Mouse (Mus musculus) spleen, postnatal 14 days (tissue): Measurements from ENCODE around the gene Lin9.
"Not testable (repeated sequence)": the region's sequence is repeated elsewhere in the genome, so short reads cannot be mapped to it uniquely, and the experiment has no call there.

Experiments
- DNase-seq, 2 experiments: peaks; one replicate each; pipeline ENCODE4 v3.0.0; 2021 to 2022; ENCODE audit warnings: low spot score in 2 of 2

Gene Lin9

DNA sequence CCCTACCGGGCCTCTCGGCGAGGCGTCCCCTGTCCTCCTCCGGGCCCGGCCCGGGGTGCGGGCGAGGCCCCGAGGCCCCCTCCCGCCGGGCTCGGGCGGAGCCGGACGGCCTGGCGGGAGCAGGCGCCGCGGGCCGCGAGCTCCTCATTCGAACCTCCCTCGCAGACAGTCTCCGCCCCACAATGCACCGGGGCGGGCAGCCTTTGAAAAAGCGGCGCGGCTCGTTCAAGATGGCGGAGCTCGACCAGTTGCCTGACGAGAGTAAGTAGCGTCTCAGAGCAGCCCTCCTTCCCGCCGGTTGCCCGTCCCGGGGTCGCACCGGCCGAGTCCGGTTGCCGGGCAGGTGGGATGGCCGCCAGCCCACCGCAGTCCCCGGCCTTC, at the start of gene Lin9:
Lin9 (plus strand) TSS at position 14 of the 381 bp plus-strand sequence.
- peak; percentile 89 to 92 for DNase-seq

DNA sequence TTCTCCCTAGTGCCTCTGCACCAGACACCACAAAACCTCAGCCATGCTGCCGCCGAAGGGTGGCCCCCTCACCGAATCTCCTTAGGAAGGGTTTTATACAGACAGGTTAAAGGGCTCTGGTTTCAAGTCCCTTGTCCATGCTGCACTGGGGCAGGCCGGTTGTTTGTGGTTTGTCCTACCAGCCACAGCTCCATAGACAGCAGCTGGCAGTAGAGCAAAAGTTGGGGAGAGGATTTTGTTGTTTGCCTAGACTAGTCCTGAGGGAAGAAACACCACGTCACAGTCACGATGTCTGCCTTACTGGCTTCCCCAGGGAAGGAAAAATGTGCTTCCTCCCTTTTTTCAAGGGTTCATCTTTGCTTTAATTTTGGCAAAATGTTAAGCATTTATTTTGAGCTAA, 40.4 kb upstream of the Lin9 start:
- DNase-seq: no peak

DNA sequence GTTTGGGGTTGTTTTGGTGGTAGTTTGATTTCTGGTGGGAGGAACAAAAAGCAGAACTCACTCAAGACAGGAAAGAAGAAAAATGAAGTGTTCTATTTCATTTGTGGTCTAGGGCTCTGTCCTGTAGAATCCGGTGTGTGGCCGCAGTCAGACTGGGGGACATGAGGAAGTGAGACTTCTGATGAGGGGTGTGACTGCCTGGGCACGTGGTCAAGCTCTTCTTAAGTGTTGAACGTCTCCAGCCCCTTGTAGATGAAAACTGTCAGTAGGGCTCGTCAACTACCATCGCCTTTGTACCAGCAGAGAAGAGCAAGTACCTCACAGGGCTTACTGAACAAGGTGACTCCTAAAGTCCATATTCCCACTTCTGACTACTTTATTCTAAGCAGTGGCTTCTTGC, 39.1 kb upstream of the Lin9 start:
- peak in 1 of 2 experiments; percentile 27 for DNase-seq

DNA sequence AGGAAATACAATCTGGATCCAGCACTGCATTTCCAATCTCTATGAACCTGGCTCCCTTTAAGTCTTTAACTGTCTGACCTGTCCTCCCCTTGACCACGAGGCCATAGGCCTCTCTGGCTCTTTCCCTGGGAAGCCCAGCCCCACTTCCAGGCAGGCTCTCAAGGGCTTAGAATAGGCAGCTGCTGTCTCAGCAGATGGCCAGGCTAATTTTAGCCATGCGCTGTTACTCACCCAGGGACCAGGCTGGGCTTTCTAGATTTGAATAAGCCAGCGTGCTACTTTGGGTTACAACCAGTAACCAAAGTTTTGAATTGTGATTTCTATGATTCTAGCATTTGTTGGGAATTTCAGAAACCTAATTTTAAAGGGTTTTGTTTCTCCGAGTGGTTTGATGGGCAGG, 36.4 kb upstream of the Lin9 start:
- peak in 1 of 2 experiments; percentile 21 for DNase-seq

DNA sequence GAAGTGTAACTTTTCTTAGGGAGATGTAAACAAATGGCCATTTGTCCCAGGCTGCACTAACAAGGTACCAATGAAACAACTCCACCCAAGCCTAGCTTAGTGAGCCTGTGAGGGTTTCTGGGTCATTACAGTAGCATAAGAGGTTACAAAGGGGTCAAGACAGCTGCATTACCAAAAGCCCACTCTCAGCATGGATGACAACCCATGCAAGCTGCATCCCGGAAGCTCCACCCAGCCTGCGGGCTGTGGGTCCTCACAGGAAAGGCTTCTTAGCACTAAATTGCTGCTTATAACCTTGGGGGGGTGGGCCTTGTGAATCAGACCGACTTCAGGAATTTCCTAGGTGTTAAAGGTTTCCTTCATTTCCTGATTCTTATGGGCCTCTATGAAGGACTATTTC, 34.8 kb upstream of the Lin9 start:
- no peak for DNase-seq

DNA sequence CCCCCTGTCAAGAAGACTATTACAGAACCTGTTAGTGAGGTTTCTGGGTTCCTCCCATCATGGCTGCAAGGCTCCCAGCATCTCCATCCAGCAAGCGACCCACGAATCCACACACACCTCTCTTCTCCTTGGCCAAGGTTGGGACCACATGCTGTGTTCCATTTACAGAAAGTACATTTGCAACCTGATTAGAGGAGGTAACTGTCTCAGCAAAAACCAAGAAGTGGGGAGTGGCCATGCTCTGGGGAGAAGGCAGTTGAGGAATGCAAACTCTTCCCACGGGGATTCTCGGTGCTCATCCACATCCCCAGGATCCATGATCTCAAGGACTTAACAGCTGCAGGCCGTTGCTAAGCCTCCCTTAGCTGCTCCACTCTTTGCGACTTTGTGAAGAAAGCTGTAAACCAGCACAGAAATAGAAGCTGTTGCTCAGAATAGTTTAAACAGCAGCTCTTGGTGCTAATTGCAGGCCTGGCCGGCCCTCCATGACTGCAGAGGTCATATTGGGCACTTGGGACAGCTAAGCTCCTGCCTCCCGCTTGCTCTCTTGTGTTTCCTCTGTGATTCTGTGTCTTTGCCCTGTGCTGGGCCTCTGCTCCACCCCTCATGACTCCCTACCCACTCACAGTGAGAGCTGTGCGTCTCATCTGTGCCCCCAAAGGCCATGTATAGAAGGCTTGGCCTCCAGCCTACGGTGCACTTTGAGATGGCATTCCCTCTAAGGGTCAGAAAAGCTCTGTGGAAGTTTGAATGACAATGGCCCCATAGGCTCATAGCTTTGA, 34.0 kb upstream of the Lin9 start:
- DNase-seq: no peak

DNA sequence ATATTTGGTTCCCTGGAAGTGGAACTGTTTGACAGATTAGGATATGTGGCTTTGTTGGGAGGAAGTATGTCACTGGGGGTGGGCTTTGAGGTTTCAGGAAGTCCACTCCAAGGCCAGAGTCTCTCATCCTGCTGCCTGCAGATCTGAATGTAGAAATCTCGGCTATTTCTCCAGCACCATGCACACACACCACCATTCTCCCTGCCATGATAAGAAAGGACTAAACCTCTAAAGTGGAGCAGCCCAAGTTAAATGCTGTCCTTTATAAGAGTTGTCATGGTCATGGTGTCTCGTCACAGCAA, 33.4 kb upstream of the Lin9 start:
- DNase-seq: no peak

DNA sequence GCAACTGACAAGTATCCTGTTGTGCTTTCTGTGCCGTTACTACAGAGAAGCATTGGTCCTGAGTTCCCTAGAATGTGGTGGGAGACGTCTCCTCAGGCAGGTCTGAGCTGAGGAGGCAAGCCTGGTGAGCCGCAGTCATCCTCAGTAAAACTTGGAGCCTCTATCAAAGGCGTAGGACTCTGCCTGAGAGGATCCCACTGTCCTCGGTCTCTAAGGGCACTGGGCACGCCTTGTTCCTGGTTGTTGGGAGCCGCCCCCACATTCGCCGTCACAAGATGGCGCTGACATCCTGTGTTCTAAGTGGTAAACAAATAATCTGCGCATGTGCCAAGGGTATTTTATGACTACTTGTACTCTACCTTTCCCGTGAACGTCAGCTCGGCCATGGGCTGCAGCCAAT, 29.1 kb upstream of the Lin9 start:
- not testable (repeated sequence) for DNase-seq

DNA sequence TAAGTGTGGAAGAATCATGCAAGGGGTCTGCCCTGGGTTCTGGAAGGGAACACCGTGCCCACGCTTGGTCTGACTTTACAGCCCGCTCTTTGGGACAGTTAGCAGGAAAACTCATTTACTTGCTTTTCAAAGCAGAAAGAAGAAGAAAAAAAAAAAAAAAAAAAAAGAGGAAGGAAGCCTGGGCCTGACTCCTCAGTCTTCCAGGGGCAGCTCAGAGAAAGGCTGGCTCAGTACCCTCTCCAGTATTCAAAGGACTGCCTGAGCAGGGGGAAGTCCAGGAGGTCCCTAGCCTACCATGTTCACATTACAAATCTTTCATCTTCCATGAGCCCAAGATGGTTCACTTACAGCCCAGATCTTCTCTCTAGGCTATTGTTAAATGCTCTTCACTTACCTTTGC, 24.2 kb upstream of the Lin9 start:
- no peak for DNase-seq

DNA sequence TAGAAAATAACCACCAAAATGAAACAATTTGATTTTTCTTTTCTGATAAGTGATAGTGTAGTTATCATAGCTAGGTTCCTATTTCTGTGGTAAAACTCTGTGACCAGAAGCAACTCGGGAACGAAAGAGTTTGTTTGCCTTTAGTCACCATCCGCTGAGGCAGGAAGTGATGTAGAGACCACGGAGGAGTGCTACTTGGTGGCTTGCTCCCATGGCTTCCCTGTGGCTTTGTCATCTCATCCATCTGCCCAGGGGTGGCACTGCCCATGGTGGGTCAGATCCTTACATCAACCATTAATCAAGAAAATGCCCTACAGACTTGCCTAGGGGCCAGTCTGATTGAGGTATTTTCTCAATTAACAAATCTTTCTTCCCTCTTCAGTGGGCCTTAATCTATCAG, 18.6 kb upstream of the Lin9 start:
- DNase-seq: no peak

DNA sequence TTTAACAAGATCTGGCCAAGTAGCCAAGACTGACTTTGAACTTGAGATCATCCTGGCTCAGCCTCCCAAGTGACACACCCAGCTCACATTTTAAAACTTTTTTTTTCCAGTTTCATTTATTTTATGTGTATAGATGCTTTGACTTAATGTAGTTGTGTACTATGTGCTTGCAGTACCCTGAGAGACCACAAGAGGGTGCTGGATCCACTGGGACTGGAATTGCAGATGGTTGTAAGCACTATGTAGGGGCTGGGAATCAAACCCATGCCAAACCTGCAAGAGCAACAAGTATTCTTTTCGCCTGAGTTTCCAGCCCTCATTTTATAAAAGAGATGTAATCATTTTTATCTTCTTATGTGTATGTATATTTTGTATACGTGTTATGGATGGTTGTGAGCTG, 17.0 kb upstream of the Lin9 start:
- no peak for DNase-seq

DNA sequence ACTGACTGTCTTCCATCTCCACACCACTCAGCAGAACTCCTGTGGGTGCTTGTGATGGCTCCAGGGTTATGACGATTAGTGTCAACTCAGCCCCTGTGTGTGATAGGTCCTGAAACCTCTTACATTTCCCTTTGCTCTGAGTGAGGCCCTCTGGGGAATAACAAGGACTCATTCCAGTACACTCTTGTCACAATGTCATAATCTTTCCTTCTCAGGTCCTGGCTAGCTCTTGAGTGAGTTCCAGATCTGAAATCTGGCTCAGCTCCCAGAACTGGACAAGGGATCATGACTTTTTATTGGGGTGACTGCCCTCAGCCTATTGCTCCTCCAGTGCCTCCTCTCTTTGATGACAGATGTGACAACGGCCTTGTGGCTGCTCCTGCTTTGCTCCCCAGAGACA, 14.8 kb upstream of the Lin9 start:
- no peak for DNase-seq

DNA sequence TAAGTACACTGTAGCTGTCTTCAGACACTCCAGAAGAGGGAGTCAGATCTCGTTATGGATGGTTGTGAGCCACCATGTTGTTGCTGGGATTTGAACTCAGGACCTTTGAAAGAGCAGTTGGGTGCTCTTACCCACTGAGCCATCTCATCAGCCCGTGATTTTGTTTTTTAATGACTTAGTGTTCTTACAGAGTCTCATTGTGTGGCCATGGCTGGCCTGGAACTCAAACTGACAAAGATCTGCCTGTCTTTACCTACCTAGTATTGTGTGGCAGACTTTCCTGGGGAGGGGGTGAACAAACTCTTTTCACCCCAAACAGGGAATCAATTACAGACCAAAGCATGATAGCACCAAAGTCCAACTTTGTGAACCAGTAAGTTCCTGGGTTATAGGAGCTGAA, 3.2 kb upstream of the Lin9 start:
- not testable (repeated sequence) for DNase-seq

DNA sequence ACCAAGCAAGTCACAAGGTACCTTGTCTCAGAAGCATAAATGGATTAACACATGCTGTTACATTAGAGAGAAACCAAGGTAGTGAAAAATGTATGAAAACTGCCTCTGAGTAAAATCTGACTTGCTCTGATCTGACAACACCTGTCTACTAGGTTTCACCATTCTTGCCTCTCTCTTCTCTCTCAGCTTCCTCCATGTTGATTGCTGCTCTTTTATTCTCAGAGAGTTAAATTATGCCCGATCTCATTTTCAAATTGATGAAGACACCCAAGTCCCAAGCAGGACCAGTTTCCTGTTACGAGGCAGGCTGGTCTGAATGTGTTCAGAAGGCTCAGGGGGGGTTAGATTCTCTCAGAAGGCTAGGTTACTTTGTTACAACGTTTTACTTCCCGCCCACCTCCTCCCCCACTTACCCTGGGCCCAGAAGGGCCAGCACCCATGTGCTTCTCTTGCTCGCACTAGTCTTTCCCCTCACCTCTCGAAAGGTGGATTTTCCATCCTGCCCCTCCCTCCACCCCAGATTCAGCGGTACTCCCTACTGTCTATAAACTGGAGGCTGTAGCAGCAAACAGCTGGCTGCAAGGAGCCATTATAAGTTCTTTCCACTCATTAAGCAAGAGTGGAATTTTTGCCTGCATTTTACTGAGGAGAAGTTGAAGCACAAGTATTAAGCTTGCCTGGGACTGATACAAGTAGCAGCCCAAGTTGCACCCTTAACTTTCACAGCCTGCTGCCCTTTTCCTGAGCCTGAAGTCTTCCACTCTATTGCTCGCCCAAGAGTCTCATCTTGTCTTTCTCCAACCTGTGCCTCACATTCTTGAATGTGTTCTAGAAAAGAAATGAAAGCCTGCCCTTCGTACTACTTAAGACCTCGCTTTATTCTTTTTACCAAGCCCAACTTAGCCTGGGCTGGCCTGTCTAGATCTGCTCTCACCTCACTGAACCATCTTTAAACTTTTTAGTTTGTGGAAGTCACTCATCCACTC, 1.2 kb upstream of the Lin9 start:
- no peak for DNase-seq

DNA sequence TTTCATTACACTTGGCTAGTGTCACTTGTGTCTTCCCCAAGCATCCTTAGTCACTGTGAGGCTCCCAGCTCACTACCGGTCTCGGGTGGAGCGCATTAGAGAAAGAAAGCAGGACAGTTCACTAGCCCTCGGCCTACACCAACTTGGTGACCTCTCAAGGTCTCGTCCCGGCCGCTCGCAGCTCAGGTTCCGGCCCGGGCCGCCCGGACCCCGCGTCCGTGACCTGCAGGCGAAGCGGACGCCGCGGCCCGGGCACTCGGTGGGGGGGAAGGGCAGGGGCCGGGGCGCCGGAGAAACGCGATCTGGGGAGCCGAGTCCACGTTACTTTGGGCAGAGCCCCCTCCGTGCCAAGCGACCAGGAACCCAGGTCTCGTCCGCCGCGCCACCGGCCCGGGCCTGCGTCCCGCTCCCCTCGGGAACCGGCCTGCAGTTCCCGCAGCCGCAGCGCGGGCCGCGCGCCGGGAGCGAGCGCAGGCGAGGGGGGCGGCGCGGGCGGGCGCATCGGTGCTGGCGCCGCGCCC, 285 bp upstream of the Lin9 start:
- DNase-seq: peak; percentile 22 to 43

DNA sequence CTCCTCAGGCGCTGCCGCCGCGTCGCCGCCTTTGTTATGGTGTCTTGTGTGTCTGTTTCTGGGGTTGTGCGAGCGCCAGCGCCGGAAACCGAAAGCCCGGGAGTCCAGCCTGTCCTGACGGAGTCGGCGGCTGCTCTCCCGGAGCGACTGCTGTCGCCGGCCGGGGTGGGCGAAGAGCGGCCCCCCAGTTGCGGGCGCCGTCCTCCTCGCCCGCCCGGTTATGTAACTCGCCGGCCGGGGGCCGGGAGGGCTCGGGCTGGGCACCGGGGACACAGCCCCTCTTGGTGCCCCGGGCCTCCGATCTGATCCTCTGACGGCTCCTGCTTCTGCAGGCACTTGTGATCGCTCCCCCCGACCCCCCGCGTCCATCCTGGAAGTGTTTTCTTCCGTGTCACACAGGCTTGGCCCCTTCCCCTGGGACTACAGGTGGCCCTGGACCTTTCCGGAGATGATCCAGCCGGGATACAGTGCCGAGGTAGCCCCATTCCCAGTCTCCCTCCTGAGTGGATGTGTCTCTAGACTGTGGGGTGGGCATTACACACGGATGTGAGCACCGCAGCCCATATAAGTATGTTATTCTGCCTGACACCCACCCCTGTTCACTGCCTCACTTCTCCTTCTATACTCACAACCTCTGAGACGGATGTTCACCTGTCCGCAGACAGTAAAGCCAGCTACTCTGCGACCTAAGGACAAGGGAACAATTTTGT, 723 bp downstream of the Lin9 start:
- peak; percentile 15 to 28 for DNase-seq

DNA sequence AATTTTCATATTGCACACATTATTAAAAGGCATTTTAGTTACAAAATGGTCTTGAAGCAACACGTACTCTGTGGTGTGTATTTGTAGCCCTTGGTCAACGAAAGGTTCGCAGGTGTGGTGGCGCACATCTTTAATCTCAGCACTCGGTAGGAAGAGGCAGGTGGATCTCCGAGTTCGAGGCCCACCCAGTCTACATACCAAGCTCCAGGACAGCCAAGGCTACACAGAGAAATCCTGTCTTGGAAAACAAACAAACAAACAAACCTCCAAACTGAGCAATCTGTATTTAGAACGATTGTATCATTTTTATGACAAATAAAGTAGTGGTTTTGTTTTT, 1.2 kb downstream of the Lin9 start:
- DNase-seq: no peak

DNA sequence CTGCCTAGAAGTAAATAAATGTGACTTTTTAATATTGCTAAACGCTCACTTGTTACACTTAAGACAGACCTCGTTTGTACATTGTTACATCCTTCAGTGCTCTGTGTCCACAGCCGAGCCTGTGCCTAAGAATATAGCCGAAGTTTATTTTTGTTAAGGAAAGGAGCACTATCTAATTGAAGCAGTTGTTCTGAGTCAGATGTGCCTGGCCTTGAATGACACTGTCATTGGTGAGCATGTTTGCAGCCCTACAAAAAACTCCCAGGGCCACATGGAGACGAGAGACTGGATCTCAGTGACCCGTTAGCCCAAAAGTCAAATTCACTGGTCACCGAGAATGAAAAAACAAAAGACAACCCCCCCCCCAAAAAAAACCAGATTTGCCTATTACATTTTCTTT, 50.3 kb downstream of the Lin9 start:
- DNase-seq: no peak

DNA sequence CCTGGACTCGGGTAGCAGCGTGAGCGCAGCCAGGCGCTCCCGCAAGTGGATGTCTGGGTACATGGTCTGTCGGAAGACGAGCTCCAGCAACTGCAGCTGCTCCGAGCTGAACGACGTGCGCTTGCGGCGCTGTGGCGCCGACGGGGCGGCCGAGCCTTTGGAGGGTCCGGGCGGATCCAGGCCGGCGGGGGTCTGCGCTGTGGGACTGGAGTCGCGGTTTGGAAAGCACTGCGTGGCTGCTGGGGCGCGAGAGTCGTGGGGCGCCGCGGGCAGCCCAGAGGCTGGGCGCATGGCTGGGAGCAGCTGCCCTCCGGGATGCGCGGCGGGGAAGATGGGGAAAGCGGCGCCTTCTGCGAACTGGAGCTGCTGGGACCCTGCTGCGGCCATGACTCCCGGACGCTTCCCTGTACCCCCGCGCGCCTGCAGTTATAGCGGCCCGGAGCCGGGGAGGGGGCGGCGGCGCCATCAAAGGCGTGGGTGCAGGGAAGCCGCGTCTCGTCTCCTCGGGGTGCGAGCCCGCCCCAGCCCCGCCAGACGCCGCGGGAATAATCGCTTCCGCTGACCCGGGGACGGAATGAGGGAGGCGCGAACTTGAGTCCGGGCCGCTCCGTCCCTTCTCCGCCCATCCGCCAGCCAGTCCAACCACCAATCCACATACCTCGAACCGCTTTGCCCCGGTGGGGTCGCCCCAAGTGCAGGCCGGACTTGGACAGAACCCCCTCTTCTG, 55.8 kb downstream of the Lin9 start, which contains the start of gene Mixl1:
Mixl1 (minus strand) TSS at position 409 of the 727 bp plus-strand sequence.
- no peak for DNase-seq

DNA sequence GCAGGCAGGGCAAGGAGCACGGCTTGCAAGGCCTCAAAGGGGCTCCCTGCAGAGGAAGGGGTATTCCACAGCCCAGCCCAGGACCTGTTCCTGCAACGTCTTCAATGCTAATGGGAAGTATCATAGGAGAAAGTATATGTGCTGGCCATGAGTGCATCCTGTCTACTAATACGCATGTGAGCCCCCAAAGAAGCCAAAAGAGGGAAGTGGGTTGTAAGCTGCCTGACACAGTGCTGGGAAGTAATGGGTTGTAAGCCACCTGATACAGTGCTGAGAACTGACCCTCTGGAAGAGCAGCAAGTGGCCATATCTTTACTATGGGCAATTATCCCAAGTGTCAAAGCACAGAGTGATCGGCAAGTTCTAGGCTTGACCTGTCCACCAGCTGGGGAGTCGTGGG, 57.1 kb downstream of the Lin9 start:
- no peak for DNase-seq

DNA sequence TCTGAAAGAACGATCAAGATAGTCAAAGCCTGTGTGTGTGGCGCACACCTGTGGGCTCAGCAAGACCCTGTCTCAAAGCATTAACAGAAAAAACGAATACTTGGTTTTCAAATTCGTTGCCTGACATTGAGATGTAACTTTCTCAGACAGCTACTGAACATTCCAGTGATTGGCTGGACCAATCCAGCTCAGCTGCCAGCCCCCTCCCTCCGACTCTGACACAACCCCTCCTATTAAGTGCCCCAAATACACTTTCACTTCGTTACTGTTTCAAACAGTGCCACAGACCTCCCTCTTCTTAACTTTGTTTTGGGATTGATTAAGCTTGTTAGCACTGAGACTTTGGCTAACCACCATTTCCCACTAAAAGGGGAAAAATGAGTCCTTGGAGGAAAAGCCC, 62.5 kb downstream of the Lin9 start:
- no peak for DNase-seq

DNA sequence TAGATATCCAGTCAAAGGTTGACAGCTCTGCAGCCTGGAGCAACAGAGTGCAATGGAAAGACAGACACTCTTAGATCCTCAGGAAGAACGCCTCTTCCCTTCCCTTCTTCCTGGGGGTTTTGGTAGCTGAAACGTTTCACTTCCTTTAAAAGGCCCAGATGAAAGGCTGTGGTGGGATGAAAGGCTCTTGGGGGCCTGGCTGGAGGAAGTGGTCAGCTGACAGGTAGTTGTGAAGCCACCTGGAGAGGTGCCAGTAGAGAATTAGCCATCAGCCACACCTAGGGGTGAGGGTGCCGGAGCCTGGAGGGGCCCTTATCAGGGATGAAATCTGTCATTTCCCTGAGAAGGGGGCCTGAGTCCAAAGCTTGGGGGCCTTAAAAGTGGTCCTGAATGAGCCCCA, 66.4 kb downstream of the Lin9 start:
- DNase-seq: no peak
